Mouse (Mus musculus) cortical plate, adult 2 months (tissue): ENCODE measurements around the gene Igfbp7.

Experiments used
- CTCF ChIP-seq: fragments of 200-500 bp; IDR thresholded peaks from 2 replicates; pipeline ENCODE4 v1.5.1; 2011; ENCODE audit warnings: mild to moderate bottlenecking, control low read depth, low read length; ENCODE audit not compliant: insufficient read depth; ENCODE audit errors: extremely low read depth
- POLR2A ChIP-seq: fragments of 200-500 bp; IDR thresholded peaks from 2 replicates; pipeline ENCODE4 v1.6.1; 2011; ENCODE audit warnings: mild to moderate bottlenecking, low read length, control low read depth; ENCODE audit not compliant: insufficient read depth; ENCODE audit errors: extremely low read depth

GRCm38 (mm10) chr5:77386596-77387413 lies 21.0 kb downstream of the Igfbp7 start:
- TF ChIP-seq CTCF = no peak
- TF ChIP-seq POLR2A = no peak
